Mouse (Mus musculus): ENCODE results near the gene Elmo1. TPM values are rescaled to one million over a fixed set of nuclear protein-coding genes. Genes with fewer than 3 reads are reported as not detected.

Elmo1 gene
- total RNA-seq, 2 experiments from 2014 or later = 8.3 to 15.0 TPM

- ATAC-seq (replicated peaks; ENCODE audit: low FRiP score, poor library complexity, severe bottlenecking) = no peak
Observed at GRCm38 (mm10) chr13:20300626-20301025, 210.2 kb downstream of the Elmo1 start.

GRCm38 (mm10) chr13:20301760-20302159 is 211.4 kb downstream of the Elmo1 start:
- ATAC-seq (replicated peaks; ENCODE audit: low FRiP score, poor library complexity, severe bottlenecking) = no peak

DNA sequence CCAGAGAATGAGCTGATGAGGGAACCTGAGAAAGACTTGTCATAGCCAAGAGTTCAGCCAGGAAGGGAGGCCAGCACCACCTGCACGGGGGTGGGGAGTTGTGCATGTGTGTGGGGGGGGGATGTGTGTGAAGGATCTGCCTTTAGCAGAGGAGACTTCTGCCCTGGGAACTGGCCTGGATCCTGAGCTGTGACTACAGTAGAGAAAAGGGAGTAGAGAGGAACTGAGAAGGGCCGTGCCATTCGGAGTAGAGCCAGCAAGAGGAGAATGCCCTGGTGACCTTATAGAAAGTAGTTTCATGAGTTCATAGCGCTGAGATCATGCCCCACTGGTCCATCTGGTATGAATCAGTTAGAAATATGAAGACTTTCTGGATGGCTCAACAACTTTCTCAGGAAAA is 215.2 kb downstream of the Elmo1 start:
- ATAC-seq (replicated peaks; ENCODE audit: low FRiP score, poor library complexity, severe bottlenecking) = no peak

GRCm38 (mm10) chr13:20306180-20307177 is 216.1 kb downstream of the Elmo1 start:
- ATAC-seq (replicated peaks; ENCODE audit: low FRiP score, poor library complexity, severe bottlenecking) = no peak

DNA sequence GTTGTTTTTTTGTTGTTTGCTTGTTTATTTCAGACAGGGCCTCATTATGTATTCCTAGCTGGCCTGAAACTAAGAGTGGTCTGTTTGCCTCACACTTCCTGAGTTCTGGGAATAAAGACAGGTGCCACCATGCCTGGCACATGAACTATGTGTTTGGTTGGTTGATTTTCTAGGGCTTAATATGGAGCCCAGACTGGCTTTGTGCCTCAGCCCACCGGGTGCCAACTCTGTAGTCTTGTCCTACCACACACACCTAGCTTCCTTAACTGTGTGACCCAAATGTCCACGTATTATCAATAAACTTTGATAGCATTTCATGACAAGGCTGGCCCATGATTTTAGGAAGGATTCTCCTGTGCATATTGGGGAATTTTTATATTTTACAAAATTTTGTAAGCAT is 217.0 kb downstream of the Elmo1 start:
- ATAC-seq (replicated peaks; ENCODE audit: low FRiP score, poor library complexity, severe bottlenecking) = no peak

GRCm38 (mm10) chr13:20311612-20312011 is 221.2 kb downstream of the Elmo1 start:
- no peak; the same call in 1 of the 2 replicates for ATAC-seq (replicated peaks; ENCODE audit: low FRiP score, poor library complexity, severe bottlenecking)

DNA sequence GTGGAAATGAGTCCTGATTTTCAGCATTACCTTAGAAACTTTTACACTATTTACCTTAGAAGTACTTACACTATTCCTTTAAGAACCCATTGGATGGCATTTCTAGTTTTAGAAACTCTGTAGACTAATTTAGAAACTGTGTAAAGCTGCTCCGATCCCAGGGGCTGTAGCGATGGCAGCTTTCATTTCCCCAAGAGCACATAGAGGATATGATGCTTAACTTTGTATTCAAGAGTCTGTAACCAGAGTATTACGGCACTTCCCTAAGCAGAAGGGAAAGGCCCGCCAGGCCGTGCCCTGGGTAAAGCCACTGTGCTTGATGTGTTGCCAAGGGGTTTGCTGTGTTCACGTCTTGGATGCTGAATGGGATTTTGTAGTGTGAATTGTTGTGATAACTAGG is 222.9 kb downstream of the Elmo1 start:
- ATAC-seq (replicated peaks; ENCODE audit: low FRiP score, poor library complexity, severe bottlenecking) = no peak

DNA sequence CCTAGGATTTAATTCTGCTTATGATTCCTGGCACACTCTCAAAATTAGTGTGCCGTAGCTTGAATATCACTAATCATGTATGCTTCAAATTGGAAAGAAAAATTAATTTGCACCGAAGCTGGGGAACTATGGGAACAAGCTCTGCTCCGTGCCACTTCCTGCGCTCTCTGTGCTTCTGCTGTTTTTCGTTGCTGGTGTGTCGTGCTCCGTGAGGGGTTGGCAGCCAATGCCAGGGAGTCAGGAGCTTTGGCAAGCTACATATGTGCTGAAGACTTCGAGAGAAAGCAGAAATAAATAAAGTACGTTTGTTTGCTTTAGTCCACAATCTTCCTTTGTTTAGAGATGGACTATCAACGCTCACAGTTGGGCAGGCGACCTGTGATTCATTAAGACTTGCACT is 225.7 kb downstream of the Elmo1 start:
- ATAC-seq (replicated peaks; ENCODE audit: low FRiP score, poor library complexity, severe bottlenecking) = no peak

- ATAC-seq (replicated peaks; ENCODE audit: low FRiP score, poor library complexity, severe bottlenecking) = no peak
Observed at GRCm38 (mm10) chr13:20318615-20319219, 228.3 kb downstream of the Elmo1 start.

- ATAC-seq (replicated peaks; ENCODE audit: low FRiP score, poor library complexity, severe bottlenecking) = no peak
Observed at GRCm38 (mm10) chr13:20320232-20320631, 229.8 kb downstream of the Elmo1 start.

DNA sequence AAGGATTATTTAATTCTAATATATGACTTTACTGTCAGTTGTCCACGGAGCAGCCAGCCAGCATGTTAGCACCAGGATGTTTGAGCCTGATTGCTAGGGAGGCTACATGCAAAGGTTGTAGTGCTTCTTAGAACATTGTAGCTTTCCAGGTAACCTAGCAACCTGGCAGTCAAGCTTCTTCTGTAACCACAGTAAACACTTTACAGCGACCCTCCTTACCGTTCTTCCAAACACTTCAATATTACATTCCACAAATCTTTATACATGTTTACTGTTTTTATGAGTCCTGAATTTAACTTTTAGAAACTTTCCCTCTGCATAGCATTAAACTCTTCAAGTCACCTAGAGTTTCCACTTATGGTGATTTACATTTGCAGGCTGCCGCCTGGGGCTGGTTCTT is 233.1 kb downstream of the Elmo1 start:
- ATAC-seq (replicated peaks; ENCODE audit: low FRiP score, poor library complexity, severe bottlenecking) = no peak

GRCm38 (mm10) chr13:20327064-20327463 is 236.7 kb downstream of the Elmo1 start:
- ATAC-seq (replicated peaks; ENCODE audit: low FRiP score, poor library complexity, severe bottlenecking) = no peak

GRCm38 (mm10) chr13:20327975-20328374 is 237.6 kb downstream of the Elmo1 start:
- ATAC-seq (replicated peaks; ENCODE audit: low FRiP score, poor library complexity, severe bottlenecking) = no peak

DNA sequence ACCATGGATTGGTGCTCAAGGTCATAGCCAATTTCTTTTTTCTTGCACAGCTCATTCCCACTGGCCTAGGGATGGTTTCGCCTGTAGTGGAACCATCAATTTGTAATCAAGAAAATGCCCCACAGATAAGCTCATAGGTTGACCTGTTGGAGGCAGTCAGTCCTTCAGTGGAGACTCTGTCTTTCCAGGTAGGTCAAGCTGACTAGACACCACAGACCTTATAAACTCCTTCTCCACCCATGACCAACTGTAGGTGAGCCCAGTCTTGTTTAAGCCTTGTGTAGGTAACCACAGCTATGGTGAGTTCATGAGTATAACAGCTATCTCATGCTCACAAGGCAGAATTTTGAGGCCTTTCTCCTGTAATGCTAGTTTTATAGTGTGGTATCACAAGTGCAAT is 238.3 kb downstream of the Elmo1 start:
- ATAC-seq (replicated peaks; ENCODE audit: low FRiP score, poor library complexity, severe bottlenecking) = no peak

GRCm38 (mm10) chr13:20330954-20331353 is 240.6 kb downstream of the Elmo1 start:
- ATAC-seq (replicated peaks; ENCODE audit: low FRiP score, poor library complexity, severe bottlenecking) = no peak

GRCm38 (mm10) chr13:20335051-20335888 is 244.9 kb downstream of the Elmo1 start:
- no peak for ATAC-seq (replicated peaks; ENCODE audit: low FRiP score, poor library complexity, severe bottlenecking)

GRCm38 (mm10) chr13:20335889-20336497 is 245.6 kb downstream of the Elmo1 start:
- no peak for ATAC-seq (replicated peaks; ENCODE audit: low FRiP score, poor library complexity, severe bottlenecking)

GRCm38 (mm10) chr13:20342881-20343280 is 252.5 kb downstream of the Elmo1 start:
- no peak for ATAC-seq (replicated peaks; ENCODE audit: low FRiP score, poor library complexity, severe bottlenecking)

DNA sequence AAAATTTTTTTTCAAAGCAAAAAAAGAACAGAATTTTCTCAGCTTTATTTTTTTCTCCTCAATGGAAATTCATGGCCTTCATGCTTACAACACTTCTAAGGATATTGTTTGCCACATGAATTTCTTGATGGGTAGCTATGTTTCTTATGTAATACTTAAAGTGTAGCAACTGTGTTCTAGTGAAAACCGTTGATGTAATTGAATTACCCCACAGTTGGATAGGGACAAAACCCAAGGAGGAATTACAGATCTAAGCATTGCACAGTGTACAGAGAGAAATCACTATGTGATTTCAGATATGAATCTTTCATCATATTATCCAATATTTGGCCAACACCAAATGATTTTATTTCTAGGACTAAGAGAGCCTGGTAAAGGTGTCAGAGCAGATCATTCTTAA is 259.4 kb downstream of the Elmo1 start:
- no peak for ATAC-seq (replicated peaks; ENCODE audit: low FRiP score, poor library complexity, severe bottlenecking)

DNA sequence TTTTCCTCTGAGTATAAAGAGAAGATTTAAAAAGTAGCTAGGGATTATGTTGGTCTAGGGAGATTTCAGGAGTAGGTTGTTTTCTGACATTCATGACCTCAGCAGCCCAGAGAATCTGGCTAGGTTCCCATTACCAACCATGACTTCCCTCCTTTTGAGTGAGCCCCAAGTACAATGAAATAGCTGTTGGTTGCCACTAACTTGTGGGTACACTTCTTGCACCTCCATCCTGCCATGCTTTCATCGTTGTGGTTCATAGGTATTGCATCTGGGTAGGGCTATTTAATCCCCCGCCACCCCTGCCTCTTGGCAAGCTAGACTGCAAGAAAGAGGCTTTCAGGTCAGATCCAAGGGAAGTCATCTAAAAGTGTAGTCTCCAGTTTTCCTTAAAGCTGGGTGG is 262.2 kb downstream of the Elmo1 start:
- no peak for ATAC-seq (replicated peaks; ENCODE audit: low FRiP score, poor library complexity, severe bottlenecking)

Measured in erythroblast, adult 5-6 weeks (primary cell).